8 mouse cellular contexts compared by ENCODE assay signal in genomic region chr6:57535971-57536669, GRCm38 (mm10). TPM values are rescaled to one million over a fixed set of nuclear protein-coding genes. Genes with fewer than 3 reads are reported as not detected.
DNase-seq lines count a peak whose midpoint lies in the region; ATAC-seq and TF ChIP-seq lines count a peak whose summit lies in the region.

No protein-coding gene starts in this region.

- H3K27me3 ChIP-seq in heart, embryonic 16.5 days (ENCODE audit: control insufficient read depth, insufficient read depth, low read length), result no peaks in the 10 kb centered on the region
- H3K27me3 ChIP-seq in limb, embryonic 14.5 days (ENCODE audit: control insufficient read depth, insufficient read depth, low read length), result no peaks in the 10 kb centered on the region
- H3K27me3 ChIP-seq in neural tube, embryonic 12.5 days (replicated peaks), result no peaks in the 10 kb centered on the region

- peaks cover 19% of the 10 kb centered on the region for H3K4me1 ChIP-seq in heart, embryonic 16.5 days (ENCODE audit: control insufficient read depth, insufficient read depth, low read length)
- H3K4me1 ChIP-seq in limb, embryonic 14.5 days (ENCODE audit: control insufficient read depth, insufficient read depth, low read length), result 0 out of 2 replicates have a peak, but pooled peaks cover 10% of the 10 kb centered on the region
- peaks cover 9% of the 10 kb centered on the region; the same call in 1 of the 2 replicates for H3K4me1 ChIP-seq in neural tube, embryonic 12.5 days

- peak; percentile 21 for DNase-seq in urinary bladder, postnatal 25 days (ENCODE audit: low spot score)
- DNase-seq in urinary bladder, postnatal 10 days (ENCODE audit: low spot score), result no peak
- DNase-seq in cerebellum, adult 9-10 months, result peak; percentile 72
- peak; percentile 42 for DNase-seq in limb, embryonic 14.5 days (ENCODE audit: low spot score)
- DNase-seq in layer of hippocampus, postnatal 25 days (ENCODE audit: extremely low spot score in 1 of 2, low spot score in 1 of 2), result no peak
- no peak for DNase-seq in urinary bladder, adult 2 months (ENCODE audit: low spot score)

- peak overlapping the region; percentile 58 for H3K4me3 ChIP-seq in heart, embryonic 16.5 days (ENCODE audit: low read length)
- peak overlapping the region; percentile 60 for H3K4me3 ChIP-seq in limb, embryonic 14.5 days (replicated peaks; ENCODE audit: low read length)
- peak overlapping the region; percentile 61 for H3K4me3 ChIP-seq in neural tube, embryonic 12.5 days

- ATAC-seq in heart, embryonic 16.5 days (replicated peaks; ENCODE audit: extremely low read depth, insufficient read depth, low FRiP score), result 0 out of 2 replicates have a peak, but pooled peaks have one; percentile 29
- ATAC-seq in limb, embryonic 14.5 days (ENCODE audit: low FRiP score, low read depth), result peak; percentile 20
- peak; percentile 71 for ATAC-seq in neural tube, embryonic 12.5 days (ENCODE audit: low FRiP score, low read depth)

- TF ChIP-seq POLR2A in limb, embryonic 14.5 days (IDR thresholded peaks at IDR 0.05; ENCODE audit: borderline replicate concordance, extremely low read depth, insufficient read depth, insufficient read length), result no peak

- no peaks in the 10 kb centered on the region for H3K36me3 ChIP-seq in heart, embryonic 16.5 days (ENCODE audit: control insufficient read depth, insufficient read depth)
- H3K36me3 ChIP-seq in limb, embryonic 14.5 days (ENCODE audit: control insufficient read depth, insufficient read depth, low read length), result no peaks in the 10 kb centered on the region
- H3K36me3 ChIP-seq in neural tube, embryonic 12.5 days, result no peaks in the 10 kb centered on the region

- H3K9ac ChIP-seq in heart, embryonic 16.5 days (ENCODE audit: low read length), result peak overlapping the region; percentile 81
- peak overlapping the region; percentile 61 for H3K9ac ChIP-seq in limb, embryonic 14.5 days (ENCODE audit: low read depth, low read length, severe bottlenecking)
- peak overlapping the region; percentile 40; the same call in 1 of the 2 replicates for H3K9ac ChIP-seq in neural tube, embryonic 12.5 days

- 27% methylated on average over 14 of the region's 14 CpGs for WGBS in heart, embryonic 16.5 days
- 23% methylated on average over 14 of the region's 14 CpGs for WGBS in limb, embryonic 14.5 days
- WGBS in neural tube, embryonic 12.5 days, result 29% methylated on average over 14 of the region's 14 CpGs

- no peaks in the 10 kb centered on the region for H3K9me3 ChIP-seq in heart, embryonic 16.5 days (replicated peaks; ENCODE audit: control insufficient read depth, low read length)
- H3K9me3 ChIP-seq in limb, embryonic 14.5 days (ENCODE audit: control insufficient read depth, low read length), result no peaks in the 10 kb centered on the region
- no peaks in the 10 kb centered on the region for H3K9me3 ChIP-seq in neural tube, embryonic 12.5 days

- peak overlapping the region; percentile 95 for H3K27ac ChIP-seq in heart, embryonic 16.5 days (ENCODE audit: low read length)
- H3K27ac ChIP-seq in limb, embryonic 14.5 days (replicated peaks; ENCODE audit: low read depth, low read length), result peak overlapping the region; percentile 77
- H3K27ac ChIP-seq in neural tube, embryonic 12.5 days, result no peak overlapping the region

- H3K4me2 ChIP-seq in heart, embryonic 16.5 days (ENCODE audit: low read depth, low read length), result peak overlapping the region; percentile 74
- peak overlapping the region; percentile 63 for H3K4me2 ChIP-seq in limb, embryonic 14.5 days (replicated peaks; ENCODE audit: low read depth, low read length, severe bottlenecking)
- H3K4me2 ChIP-seq in neural tube, embryonic 12.5 days (replicated peaks), result peak overlapping the region; percentile 84

RNA-seq across cellular contexts. Expression of gene Ppm1k, which starts 0.9 kb away (rescaled TPM):
- 12.2 and 15.7 TPM in 2 replicates for polyA plus RNA-seq in heart, embryonic 16.5 days (2015; fragmentation: Nextera tagmentation; extraction: Ambion mirVana)
- polyA plus RNA-seq in limb, embryonic 14.5 days (2012; rRNA removed), result 4.0 and 4.2 TPM in 2 replicates
- polyA plus RNA-seq in limb, embryonic 14.5 days (2014; fragmentation: Nextera tagmentation; extraction: Ambion mirVana), result 3.4 and 4.7 TPM in 2 replicates
- 6.6 and 7.1 TPM in 2 replicates for polyA plus RNA-seq in neural tube, embryonic 12.5 days (2016; fragmentation: Nextera tagmentation; extraction: Ambion mirVana)
- total RNA-seq in layer of hippocampus, postnatal 25 days (2021), result 10 to 100 TPM; 65.7 to 69.1 TPM
- polyA plus RNA-seq in urinary bladder, adult 2 months (2012; rRNA removed), result 7.0 and 7.7 TPM in 2 replicates

RNA-seq across cellular contexts. Expression of gene Herc6, which starts 44.7 kb away (rescaled TPM):
- polyA plus RNA-seq in heart, embryonic 16.5 days (2015; fragmentation: Nextera tagmentation; extraction: Ambion mirVana), result 4.2 and 6.6 TPM in 2 replicates
- polyA plus RNA-seq in limb, embryonic 14.5 days (2012; rRNA removed), result 1.7 and 3.4 TPM in 2 replicates
- 1.4 and 2.2 TPM in 2 replicates for polyA plus RNA-seq in limb, embryonic 14.5 days (2014; fragmentation: Nextera tagmentation; extraction: Ambion mirVana)
- polyA plus RNA-seq in neural tube, embryonic 12.5 days (2016; fragmentation: Nextera tagmentation; extraction: Ambion mirVana), result 1.6 and 1.9 TPM in 2 replicates
- 1 to 10 TPM; 4.2 to 4.3 TPM for total RNA-seq in layer of hippocampus, postnatal 25 days (2021)
- polyA plus RNA-seq in urinary bladder, adult 2 months (2012; rRNA removed), result 5.7 and 6.4 TPM in 2 replicates

Comparison
In these comparisons a context has a peak if more than half of its experiments do, and no peak if none do; other contexts are left out.
1. DNase-seq: peak in urinary bladder, postnatal 25 days (single experiment), cerebellum, adult 9-10 months (single experiment) and limb, embryonic 14.5 days (single experiment); none in urinary bladder, postnatal 10 days (single experiment), layer of hippocampus, postnatal 25 days (0 of 2) and urinary bladder, adult 2 months (single experiment).
2. ATAC-seq: peak in every context shown above with its lines; median percentile 71 in neural tube, embryonic 12.5 days; 29 in heart, embryonic 16.5 days; 20 in limb, embryonic 14.5 days.
3. Peak in every context shown above with its lines, with median percentiles within 50 percentile points of each other: H3K4me2 ChIP-seq, H3K4me3 ChIP-seq and H3K9ac ChIP-seq.